Mouse (Mus musculus): ENCODE measurements around the gene Tirap.
A peak's percentile ranks its signal among the peaks of the same experiment; 100 is the strongest.

The Tirap gene

DNA sequence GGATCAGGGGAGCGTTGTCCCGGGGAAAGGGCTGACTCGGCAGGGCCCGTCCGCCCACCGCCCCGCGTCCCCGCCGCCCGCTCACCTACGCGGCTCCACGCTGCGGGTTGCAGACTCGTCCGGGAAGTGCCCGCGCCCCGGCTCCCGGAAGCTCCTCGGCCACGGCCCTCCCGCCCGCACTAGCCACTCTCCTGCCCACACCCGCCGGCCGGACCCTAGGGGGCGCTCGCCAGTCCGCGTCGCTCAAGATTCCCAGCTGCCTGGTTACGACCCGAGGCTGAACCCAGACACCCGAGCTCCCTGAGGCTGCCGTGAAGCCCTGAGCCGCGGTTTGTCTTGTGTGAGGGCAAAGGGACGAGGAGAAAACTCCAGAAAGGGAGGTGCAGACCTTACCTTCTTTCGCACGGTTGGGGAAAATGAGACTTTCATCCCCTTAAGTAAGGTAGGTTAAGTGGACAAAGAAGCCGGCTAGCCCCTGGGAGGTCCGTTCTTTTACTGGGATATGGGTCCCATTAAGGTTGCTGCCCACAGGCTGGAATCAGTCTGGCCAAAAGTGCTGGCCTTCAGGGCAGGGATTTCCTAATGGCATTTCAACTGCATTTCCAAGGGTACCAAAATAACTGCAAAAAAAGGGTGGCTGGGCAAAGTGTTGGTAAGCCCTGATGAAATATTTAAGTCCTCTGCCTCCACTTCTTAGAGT is at the start of gene Tirap, which contains the start of gene Srpr:
Gene Tirap (minus strand): TSS at position 520 of the 700 bp plus-strand sequence.
Gene Srpr (plus strand): TSS at position 404 of the 700 bp plus-strand sequence.
- DNase-seq, result peak; percentile 87

GRCm38 (mm10) chr9:35249476-35249875 is 49.4 kb upstream of the Tirap start:
- DNase-seq, result no peak

GRCm38 (mm10) chr9:35247405-35247804 is 47.3 kb upstream of the Tirap start:
- DNase-seq, result no peak

DNA sequence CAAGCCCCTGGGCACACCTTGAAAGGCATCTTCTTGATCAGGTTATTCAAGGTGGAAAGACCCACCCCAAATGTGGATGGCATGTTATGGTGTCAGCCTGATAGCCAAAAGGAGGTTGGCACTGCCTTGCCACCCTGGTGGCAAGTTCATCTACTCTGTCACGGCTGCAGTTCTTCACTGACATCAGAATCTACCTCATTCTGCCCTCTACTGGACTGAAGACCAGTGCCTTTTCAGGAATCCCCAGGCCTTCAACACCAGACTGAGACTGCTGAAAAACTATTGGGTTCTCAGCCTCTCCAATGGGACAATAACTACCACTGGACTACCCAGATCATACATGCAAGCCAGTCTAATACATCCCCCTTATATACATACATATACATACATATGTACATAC is 39.6 kb upstream of the Tirap start:
- DNase-seq, result no peak

DNA sequence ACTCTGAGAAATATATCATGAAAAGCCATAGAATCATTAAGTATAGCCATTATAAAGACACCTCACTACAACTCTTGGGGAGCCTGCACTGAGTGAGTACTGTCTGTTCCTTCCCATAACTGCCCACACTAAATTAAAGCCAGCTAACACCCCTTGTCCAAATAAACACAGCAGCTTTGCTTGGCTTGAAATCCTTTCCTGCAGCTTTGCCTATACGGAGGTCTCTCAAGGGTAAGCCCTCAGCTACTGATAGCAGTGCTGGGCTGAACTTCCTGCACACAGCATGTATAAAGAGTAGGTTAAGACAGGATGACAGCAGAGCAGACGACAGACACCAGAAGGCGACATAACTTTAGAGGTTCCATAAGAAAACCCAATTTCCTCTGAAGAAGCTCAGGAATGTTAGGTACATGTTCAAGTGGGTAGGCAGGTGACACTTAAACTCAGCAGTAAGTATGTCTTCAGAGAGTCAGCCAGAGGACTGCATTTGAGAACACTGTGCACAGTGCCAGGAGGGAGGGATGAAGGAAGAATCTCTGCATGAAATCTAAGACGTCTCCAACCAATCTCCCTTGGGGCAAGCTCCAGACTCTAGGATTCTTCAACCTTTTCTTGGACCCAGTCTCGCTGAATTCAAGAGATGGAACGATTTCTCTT is 39.0 kb upstream of the Tirap start:
- DNase-seq, result no peak

- no peak for DNase-seq
Measured at GRCm38 (mm10) chr9:35238371-35238770, 38.3 kb upstream of the Tirap start.

GRCm38 (mm10) chr9:35235996-35236395 is 35.9 kb upstream of the Tirap start:
- no peak for DNase-seq

GRCm38 (mm10) chr9:35228671-35229070 is 28.6 kb upstream of the Tirap start:
- DNase-seq, result no peak

GRCm38 (mm10) chr9:35223466-35223865 is 23.4 kb upstream of the Tirap start:
- no peak for DNase-seq

DNA sequence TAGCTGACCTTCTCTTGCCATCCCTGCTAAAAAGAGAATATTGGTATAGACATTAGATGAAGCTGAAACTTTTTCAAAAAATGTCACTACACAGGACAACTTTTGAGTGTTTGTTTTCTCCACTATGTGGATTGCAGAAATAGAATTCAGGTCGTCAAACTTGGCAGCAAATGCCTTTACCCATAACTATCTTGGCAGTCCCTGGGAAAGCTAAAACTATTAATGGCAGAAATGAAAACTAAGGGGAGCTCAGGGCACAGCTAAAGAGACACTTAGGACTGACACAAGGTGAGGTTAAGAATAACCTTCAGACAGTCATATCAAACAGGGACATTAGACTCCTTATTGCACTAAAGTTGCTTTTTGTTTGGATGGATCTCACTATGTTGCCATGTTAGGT is 17.9 kb upstream of the Tirap start:
- no peak for DNase-seq

- DNase-seq, result peak; percentile 36
Measured at GRCm38 (mm10) chr9:35211573-35212511, 11.8 kb upstream of the Tirap start.

DNA sequence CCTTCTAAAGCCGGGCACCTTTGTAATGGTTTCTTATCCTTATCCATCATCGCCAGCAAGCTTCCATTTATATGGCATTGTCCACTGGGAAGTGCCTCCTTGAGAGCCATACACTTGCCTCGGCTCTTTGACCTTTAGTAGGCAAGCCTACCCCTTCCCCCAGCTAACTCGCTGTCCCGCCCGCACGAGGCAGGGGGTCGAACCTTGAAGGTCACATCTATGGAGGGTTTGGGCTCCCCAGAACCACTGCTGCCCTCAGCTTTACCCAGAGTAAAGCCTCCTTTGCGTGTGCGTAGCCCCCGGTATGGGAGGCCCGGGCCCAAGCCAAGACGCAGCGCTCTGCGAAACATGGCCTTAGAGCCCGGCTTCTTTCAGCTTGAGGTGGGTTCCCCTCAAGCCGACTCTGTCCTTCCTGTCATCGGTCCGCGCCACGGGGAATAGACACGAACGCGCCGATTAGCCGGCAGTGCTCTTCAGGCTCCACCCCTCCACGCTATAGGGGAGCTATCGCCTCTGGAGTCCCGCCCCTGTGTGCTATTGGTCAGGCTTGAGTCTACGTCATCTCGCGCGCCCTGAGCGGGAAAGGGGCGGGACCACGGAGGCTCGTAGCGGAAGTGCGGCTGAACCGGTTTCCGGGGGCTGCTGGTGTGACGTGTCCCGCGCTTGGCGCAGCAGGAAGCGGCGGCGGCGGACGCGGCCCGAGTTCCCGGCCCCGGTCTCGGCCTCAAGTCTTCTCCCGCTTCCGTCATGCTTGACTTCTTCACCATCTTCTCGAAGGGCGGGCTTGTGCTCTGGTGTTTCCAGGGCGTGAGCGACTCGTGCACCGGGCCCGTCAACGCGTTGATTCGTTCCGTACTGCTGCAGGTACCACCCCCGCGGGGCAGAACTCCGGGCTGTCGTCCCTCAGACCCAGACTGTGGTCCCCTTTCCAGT is 10.7 kb upstream of the Tirap start, which contains the start of gene Foxred1:
Gene Foxred1 (minus strand): TSS at position 514 of the 933 bp plus-strand sequence.
- DNase-seq, result peak; percentile 99

DNA sequence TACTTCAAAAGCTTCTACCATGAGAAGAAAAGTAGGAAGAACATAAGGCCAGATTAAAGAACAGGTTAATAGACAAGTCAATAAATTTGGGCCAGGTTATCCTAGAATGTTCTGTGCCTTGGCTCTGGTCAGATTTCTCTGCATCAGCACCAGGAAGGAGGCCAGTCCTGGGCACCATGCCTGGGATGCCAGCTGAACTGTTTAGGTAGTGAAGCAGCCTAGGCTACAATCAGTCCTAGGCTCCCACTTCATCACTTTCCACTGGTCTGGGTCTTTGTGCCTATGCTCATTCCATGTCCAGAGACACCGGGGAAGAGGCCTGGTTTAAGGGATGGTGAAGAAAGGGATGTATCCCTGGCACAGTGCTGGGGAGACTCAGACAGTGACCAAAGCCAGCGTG is 4.3 kb upstream of the Tirap start:
- no peak for DNase-seq

DNA sequence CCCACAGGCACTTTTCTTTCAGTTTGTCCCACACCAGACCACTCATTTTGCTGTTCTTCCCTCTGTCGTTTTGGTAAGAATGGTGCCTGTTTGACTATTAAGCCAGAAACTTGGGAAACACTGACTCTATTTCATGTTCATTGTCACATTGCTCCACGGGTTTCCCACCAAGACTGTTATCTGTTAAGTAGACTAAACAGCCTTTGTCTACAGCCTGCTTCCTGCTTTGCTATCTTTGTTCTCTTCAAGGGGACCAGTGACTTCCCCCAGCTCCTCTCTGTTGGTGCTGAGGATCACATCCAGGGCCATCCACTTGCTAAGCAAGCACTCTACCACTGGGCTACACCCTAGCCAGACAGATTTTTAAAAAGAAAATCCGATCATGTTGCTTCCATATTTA is 3.4 kb upstream of the Tirap start:
- no peak for DNase-seq

- DNase-seq, result no peak
Measured at GRCm38 (mm10) chr9:35200529-35201060, 504 bp upstream of the Tirap start.

DNA sequence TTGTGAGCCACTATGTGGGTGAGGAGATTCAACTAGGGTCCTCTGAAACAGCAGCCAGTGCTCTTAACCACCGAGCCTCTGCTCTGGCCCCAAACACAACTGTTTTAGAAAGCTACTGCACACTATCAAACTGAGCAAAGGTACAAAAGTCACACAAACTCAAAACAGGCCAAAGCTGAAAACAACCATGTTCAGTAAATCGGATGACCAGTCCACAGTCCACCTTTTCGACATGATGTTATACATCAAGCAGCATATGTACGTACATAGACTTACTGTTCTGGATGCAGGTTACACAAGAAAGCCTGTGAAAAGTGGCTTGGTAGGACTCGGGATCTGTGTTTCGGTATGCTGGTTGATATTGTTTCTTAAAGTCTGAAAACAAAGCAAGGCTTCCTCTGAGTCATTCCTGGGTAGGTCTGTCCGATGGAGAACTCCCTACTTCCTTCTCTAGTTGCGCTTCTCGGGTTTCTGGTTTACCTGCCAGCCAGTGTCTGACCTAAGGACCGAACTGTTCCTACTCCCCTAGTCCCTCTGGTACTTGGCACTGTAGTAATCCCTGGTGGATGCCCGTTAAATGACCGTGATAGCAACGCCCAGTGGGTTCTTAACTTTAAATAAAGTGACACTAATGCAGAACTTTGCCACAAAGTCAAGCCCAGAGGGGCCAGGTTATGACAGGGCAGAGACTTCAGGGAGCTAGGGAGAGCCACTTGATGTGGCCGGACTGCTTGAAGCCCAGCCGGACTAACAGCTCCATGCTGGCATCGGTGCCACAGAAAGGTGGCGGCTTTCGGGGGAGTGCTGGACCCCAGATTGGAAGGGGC is 933 bp downstream of the Tirap start:
- no peak for DNase-seq

- DNase-seq, result no peak
Measured at GRCm38 (mm10) chr9:35198351-35198750, 1.7 kb downstream of the Tirap start.

- DNase-seq, result no peak
Measured at GRCm38 (mm10) chr9:35197625-35198024, 2.5 kb downstream of the Tirap start.

GRCm38 (mm10) chr9:35194048-35194447 is 6.0 kb downstream of the Tirap start:
- DNase-seq, result no peak

DNA sequence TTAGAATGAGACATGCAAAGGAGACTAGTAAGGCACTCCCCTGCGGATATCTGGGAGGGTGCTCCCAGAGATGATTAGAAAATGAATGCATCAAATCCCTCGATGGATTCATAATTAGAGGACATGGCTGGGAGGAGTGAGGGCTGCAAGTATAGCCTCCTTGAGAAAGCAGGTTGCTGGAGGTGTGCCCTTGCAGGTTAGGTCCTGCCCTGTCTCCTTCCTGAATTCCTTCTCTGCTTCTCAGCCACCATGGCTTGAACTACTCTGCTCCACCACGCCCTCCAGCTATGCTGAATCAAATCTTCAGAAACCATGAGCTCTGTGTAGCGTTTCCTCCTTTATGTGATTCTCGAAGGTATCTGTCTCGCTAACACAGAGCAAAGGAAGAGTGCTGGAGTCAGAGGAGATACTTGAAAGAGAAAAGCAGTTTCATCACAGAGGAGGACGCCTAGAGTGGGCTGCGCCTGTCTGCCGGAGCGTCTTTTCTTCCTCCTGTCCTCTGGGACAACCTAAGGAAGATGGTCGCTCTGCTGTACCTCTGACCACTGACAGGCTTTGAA is 7.0 kb downstream of the Tirap start:
- no peak for DNase-seq

GRCm38 (mm10) chr9:35188700-35189099 is 11.4 kb downstream of the Tirap start:
- no peak for DNase-seq
